Mouse (Mus musculus) urinary bladder, adult 18-20 months (tissue): ENCODE measurements around the gene Taok2.
"Not testable (repeated sequence)": the region's sequence is repeated elsewhere in the genome, so short reads cannot be mapped to it uniquely, and the experiment has no call there.

Experiments
- DNase-seq, 2 experiments: peaks; one replicate each; pipeline ENCODE4 v3.0.0; 2022; ENCODE audit warnings: low spot score in 2 of 2, mixed read lengths in 2 of 2

The Taok2 gene

GRCm38 (mm10) chr7:126884286-126885164, at the start of gene Taok2:
TSS of gene Taok2 (minus strand) at chr7:126884703.
- DNase-seq = peak; percentile 94 to 98

- DNase-seq = no peak
These were observed 48.1 kb upstream of the Taok2 start for GRCm38 (mm10) chr7:126932652-126933051.

- DNase-seq = no peak
These were observed 44.5 kb upstream of the Taok2 start for GRCm38 (mm10) chr7:126929046-126929445.

GRCm38 (mm10) chr7:126928384-126929037, 44.0 kb upstream of the Taok2 start, which contains the start of gene Kctd13:
TSS of gene Kctd13 (plus strand) at chr7:126928879.
- peak; percentile 90 for DNase-seq

GRCm38 (mm10) chr7:126926299-126926698, 41.8 kb upstream of the Taok2 start:
- no peak for DNase-seq

- DNase-seq = no peak
These were observed 39.5 kb upstream of the Taok2 start for GRCm38 (mm10) chr7:126923999-126924398.

- no peak for DNase-seq
These were observed 38.1 kb upstream of the Taok2 start, which contains the start of gene Tmem219 for GRCm38 (mm10) chr7:126922624-126923060. TSS of gene Tmem219 (minus strand) at chr7:126922917.

GRCm38 (mm10) chr7:126921563-126921962, 37.1 kb upstream of the Taok2 start:
- DNase-seq = no peak

- DNase-seq = no peak
These were observed 35.5 kb upstream of the Taok2 start for GRCm38 (mm10) chr7:126919973-126920372.

- not testable (repeated sequence) for DNase-seq
These were observed 33.9 kb upstream of the Taok2 start for GRCm38 (mm10) chr7:126918356-126918755.

- no peak for DNase-seq
These were observed 30.3 kb upstream of the Taok2 start for GRCm38 (mm10) chr7:126914844-126915243.

- no peak for DNase-seq
These were observed 21.1 kb upstream of the Taok2 start for GRCm38 (mm10) chr7:126905590-126905989.

GRCm38 (mm10) chr7:126899781-126900180, 15.3 kb upstream of the Taok2 start:
- DNase-seq = not testable (repeated sequence)

- peak; percentile 90 to 94 for DNase-seq
These were observed 13.8 kb upstream of the Taok2 start for GRCm38 (mm10) chr7:126898102-126898990.

GRCm38 (mm10) chr7:126897390-126898101, 13.0 kb upstream of the Taok2 start:
- DNase-seq = peak in 1 of 2 experiments; percentile 26

GRCm38 (mm10) chr7:126896912-126897311, 12.4 kb upstream of the Taok2 start:
- no peak for DNase-seq

GRCm38 (mm10) chr7:126888852-126889251, 4.3 kb upstream of the Taok2 start:
- DNase-seq = no peak

- no peak for DNase-seq
These were observed 2.8 kb upstream of the Taok2 start for GRCm38 (mm10) chr7:126887281-126887680.

GRCm38 (mm10) chr7:126883731-126884181, 747 bp downstream of the Taok2 start:
- no peak for DNase-seq

- no peak for DNase-seq
These were observed 3.5 kb downstream of the Taok2 start for GRCm38 (mm10) chr7:126881040-126881439.

GRCm38 (mm10) chr7:126877239-126877638, 7.3 kb downstream of the Taok2 start:
- no peak for DNase-seq
